Mouse (Mus musculus): ENCODE results near the gene 2410137M14Rik.

DNA sequence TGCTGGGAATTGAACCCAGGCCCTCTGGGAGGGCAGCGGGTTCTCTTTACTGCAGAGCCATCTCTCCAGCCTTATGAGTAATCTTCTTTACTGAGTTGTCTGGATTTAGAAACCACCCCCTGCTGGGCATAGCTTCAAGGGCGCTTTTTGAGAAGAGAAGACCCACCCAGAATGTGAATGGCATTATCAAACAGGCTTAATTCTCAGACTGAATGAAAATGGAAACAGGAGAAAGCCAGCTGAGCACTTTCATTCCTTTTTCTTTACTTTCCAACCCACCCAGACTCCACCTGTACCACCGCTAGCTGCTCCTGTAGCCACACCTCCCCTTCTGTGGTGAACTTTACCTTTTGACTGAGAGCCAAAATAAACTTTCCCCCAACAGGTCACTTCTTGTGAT lies 14.4 kb upstream of the 2410137M14Rik start:
- TF ChIP-seq ZC3H11A (IDR thresholded peaks at IDR 0.05; ENCODE audit: low read depth, low read length) (no peak), KAT2A (conservative IDR thresholded peaks at IDR 0.05; ENCODE audit: low read depth, low read length) (no peak), POLR2A (IDR thresholded peaks at IDR 0.05; ENCODE audit: control insufficient read depth in 1 of 2, insufficient read depth in 1 of 2, low read depth in 1 of 2, low read length in 2 of 2, poor library complexity in 1 of 2) (no peak), CTCF (IDR thresholded peaks at IDR 0.05 in 2 of 3, conservative IDR thresholded peaks at IDR 0.05 in 1 of 3; ENCODE audit: control insufficient read depth in 1 of 3, insufficient read depth in 1 of 3, low read depth in 2 of 3, low read length in 3 of 3, poor library complexity in 1 of 3, severe bottlenecking in 1 of 3) (no peak), SMC3 (IDR thresholded peaks at IDR 0.05; ENCODE audit: low read depth, low read length) (no peak), HCFC1 (IDR thresholded peaks at IDR 0.05; ENCODE audit: low read depth, low read length) (no peak), TAL1 (IDR thresholded peaks at IDR 0.05; ENCODE audit: low read length) (no peak), MAFK (IDR thresholded peaks at IDR 0.05; ENCODE audit: borderline replicate concordance, low read depth, low read length) (no peak), TCF12 (IDR thresholded peaks at IDR 0.05; ENCODE audit: low read depth, low read length) (no peak)

Data from MEL (cell line).